Mouse (Mus musculus): Measurements from ENCODE around the gene Dnaja3.

Dnaja3 gene

DNA sequence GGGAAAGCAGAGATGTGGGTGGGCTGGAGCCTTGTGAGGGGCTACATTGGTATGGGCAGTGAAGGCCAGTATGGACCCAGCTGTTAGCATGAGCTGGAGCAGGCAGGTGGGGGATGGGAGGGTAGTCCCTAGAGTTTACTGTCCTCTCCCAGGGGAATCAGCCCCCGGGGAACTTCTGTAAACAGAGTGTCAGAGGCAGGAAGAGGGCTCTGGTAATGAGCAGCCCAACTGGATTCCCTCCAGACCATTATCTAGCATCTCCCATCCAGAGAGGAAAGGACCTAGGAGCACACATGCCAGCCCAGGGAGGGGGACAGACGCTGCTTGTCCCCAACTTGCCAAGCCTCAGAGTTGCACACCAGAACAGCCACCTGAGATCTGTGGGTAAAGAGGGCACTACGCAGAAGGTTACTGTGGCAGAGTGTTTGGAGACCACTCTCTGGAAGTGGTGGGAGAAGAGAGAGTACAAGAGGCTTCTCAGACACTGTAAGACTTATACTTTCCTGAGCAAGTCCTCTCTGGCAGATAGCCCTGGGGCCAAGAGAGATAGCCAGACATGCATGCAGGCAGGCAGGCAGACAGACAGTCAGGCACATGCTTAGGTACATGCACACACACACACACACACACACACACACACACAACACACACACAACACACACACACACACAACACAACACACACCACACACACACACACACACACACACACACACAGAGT is 1.5 kb downstream of the Dnaja3 start:
- intact Hi-C loops (cut with DNase I) = no loop called here

DNA sequence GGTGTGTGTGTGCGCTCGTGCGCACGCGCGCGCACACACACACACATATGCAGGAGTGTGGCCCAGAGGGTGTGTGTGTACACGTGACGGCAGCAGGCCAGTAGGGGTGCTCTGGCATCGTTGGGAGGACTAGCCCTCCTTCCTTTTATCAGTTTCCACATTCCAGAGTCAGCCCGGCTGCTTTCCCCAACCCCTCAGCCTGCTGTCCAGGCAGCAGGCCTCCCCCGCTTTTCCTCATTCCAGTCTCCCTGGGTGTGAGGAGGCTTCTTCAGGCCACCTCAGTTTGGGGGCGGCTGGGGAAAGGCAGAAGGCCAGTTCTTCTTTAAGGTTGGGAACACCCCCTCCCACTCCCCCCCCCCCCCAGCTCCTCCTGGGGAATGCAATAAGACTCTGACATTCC is 2.4 kb downstream of the Dnaja3 start:
- intact Hi-C loops (cut with DNase I) = no loop called here

DNA sequence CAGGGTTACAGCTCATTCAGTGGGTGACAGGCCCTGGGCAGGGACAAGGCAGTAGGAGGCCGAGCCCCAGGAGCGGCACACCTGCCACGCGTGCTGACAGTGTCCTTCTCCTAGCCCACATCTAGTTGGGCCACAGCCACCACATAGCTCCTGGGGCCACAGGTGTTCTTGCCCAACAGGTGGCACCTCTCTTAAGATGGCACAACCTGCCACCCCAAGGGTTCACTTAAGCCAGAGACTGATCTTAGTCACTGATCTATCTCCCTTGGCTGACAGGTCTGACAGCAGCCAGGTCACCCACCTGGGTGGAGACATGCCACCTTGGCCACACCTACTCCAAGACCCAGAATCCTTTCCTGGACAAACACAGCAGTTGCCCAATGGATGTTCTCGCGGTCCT is 3.1 kb downstream of the Dnaja3 start:
- intact Hi-C loops (cut with DNase I) = no loop called here

DNA sequence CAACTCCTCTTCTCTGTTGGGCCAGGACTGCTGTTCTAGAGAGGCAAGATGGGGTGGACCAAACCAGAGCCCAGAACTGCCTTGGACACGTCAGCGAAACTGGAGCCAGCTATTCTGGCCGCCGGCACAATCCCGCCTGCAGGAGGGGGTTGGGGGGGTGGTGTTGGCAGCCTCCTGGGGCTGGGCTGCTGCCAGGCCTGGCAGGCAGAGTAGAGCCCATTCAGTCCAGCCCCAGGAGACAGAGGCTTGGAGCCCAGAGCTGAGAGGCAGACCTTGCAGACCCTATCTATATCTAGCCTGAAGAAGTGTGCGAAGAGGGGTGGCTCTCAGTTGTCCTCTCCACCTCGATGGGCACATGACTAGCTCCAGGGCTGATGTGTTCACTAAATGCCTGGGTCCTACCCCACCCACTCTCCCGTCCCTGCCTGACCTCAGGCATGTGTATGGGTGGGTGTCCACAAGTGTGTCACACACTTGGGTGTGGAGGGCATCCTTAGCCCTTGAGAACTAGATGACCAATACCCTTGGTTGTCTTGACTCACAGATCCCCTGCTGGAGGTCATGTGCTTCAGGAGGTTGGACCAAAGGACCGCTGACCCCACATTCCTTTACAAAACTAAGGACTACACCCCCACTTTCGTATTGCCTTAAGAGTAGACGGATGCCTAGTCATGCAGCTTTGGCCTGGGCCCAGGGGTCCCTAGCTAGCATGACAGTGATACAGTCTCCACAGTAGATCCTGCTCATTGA is 4.1 kb downstream of the Dnaja3 start:
- intact Hi-C loops (cut with DNase I) = no loop called here

DNA sequence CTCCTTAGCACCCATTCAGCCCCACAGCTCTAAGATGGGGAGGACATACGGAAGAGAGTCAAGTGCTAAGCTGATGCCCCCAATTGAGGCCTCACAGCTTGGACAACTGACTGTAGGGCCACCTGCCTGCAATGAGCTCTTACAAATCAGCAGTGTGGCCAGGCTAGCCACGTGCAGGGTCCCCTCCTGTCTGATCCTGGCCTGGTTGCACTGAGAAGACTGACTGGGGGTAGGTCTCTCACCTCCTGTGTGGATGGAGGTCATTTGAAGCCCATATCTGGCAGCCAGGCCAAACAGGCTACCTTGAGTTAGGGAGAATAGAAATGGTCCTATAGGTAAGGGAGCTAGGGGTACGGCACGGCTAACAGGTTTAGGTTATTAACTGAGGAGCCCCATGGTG is 6.1 kb downstream of the Dnaja3 start:
- intact Hi-C loops (cut with DNase I) = no loop called here

DNA sequence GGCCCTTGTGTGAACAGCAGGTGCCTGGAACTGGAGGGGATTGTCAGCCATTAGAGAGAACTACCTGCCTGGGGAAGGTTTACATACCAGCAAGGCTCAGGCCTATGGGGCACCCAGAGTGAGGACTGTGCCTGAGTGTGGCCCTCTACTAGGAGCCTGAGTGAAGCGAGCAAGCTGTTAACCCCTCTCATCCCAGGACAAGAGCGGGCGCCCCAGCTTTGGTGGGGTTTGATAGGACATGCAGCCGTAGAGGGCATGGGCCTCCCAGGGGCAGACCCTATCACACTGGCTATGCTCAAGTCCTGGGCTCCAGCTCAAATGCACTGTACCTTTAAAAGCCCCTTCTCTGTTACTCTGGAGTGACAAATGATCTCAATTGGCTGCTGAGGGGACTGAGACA is 7.0 kb downstream of the Dnaja3 start:
- intact Hi-C loops (cut with DNase I) = no loop called here

DNA sequence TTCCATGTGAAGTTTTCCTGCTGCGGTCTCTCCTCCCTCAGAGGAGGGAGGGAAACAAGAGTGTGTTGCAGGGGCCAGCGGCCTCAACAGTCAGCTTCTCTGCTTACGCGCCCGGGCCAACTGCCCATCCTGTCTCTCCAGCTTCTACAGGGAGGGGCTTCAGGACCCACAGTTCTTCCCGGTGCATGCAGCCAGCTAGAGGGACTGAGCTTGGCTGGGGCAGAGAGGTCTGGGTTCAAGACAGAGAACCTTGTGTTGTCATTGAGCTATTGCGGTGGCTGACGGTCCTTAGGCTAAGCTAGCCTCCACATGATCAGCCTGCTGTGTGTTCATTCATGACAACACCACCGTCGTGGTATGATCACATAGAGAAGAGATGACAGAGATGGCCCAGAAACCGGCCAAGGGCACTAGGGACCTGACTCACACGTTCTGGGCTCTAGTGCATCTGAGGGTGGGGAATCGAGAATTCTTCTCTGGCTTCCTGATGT is 7.9 kb downstream of the Dnaja3 start:
- intact Hi-C loops (cut with DNase I) = no loop called here

DNA sequence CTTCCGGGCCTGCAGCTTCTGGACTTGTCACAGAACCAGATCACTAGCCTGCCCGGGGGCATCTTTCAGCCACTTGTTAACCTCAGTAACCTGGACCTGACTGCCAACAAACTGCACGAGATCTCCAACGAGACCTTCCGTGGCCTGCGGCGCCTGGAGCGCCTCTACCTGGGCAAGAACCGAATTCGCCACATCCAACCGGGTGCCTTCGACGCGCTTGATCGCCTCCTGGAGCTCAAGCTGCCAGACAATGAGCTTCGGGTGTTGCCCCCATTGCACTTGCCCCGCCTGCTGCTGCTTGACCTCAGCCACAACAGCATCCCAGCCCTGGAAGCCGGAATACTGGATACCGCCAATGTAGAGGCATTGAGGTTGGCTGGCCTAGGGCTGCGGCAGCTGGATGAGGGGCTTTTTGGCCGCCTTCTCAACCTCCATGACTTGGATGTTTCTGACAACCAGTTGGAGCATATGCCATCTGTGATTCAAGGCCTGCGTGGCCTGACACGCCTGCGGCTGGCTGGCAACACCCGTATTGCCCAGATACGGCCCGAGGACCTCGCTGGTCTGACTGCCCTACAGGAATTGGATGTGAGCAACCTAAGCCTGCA is 8.7 kb downstream of the Dnaja3 start:
- intact Hi-C loops (cut with DNase I) = no loop called here

DNA sequence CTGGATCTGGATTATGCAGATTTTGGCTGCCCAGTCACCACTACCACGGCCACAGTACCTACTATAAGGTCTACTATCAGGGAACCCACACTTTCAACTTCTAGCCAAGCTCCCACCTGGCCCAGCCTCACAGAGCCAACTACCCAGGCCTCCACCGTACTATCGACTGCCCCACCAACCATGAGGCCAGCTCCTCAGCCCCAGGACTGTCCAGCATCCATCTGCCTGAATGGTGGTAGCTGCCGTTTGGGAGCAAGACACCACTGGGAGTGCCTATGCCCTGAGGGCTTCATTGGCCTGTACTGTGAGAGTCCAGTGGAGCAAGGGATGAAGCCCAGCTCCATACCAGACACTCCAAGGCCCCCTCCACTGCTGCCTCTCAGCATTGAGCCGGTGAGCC is 9.4 kb downstream of the Dnaja3 start:
- intact Hi-C loops (cut with DNase I) = no loop called here

DNA sequence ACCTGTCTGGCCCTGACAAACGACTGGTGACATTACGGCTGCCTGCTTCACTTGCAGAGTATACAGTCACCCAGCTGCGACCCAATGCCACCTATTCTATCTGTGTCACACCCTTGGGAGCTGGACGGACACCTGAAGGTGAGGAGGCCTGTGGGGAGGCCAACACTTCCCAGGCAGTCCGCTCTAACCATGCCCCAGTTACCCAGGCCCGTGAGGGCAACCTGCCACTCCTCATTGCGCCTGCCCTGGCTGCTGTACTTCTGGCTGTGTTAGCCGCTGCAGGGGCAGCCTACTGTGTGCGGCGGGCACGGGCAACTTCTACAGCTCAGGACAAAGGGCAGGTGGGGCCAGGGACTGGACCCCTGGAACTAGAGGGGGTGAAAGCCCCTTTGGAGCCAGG is 9.9 kb downstream of the Dnaja3 start:
- intact Hi-C loops (cut with DNase I) = no loop called here

DNA sequence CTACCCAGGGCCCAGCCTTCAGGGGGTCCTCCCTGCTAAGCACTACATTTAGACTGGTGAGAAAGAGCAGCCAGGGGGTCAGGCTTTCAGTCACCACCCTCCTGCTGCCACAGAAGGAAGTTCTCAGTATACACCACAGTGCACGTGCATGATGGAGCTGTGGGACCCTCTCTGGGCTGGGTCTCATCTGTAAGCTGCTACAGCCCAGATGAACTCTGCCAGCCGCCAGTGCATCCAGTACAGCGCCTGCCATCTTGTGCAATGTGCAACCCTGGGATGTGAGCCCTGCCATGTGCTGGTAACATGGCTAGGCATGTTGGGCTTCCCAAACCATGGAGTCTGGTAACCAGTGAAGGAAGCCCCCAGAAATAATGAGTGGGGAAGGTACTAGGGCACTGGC is 10.4 kb downstream of the Dnaja3 start:
- intact Hi-C loops (cut with DNase I) = no loop called here

DNA sequence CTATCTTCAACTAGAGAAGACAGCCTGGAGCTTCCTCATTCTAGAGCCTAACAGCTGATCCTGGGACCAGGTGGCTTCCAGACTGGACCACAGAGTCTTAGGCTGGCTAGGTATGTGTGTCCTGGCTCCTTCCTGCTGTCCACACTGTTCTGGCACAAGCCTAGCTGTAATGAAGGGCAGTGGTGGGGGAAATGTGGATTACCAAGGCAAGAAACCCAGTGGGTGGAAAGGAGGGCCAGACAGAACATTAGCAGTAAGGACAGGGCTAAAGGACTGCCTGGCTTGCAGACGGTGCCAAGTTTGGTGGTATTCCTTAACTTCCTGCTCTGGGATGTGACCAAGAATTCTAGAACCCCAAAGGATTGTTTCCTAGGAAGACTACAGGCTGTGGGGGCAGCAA is 11.3 kb downstream of the Dnaja3 start:
- intact Hi-C loops (cut with DNase I) = no loop called here

DNA sequence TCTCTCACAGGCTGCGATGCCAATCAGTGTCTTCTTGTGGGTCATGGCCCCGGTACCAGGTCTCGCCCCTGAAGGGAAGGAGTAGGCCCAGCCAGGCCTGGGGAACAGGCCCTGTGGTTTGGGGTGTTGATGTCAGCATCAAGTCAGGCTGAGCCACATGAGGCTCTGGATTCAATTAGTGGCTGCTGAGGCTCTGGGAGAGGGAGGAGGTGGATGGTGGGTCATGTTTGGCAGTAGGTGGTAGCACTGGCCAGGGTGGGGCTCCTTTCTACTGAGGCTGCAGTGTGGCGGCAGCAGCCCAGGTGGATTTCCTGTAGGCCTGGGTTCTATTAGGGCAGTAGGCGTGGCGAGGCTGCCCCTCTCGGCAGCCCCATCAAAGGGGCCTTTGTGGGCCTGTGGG is 11.8 kb downstream of the Dnaja3 start:
- intact Hi-C loops (cut with DNase I) = no loop called here

DNA sequence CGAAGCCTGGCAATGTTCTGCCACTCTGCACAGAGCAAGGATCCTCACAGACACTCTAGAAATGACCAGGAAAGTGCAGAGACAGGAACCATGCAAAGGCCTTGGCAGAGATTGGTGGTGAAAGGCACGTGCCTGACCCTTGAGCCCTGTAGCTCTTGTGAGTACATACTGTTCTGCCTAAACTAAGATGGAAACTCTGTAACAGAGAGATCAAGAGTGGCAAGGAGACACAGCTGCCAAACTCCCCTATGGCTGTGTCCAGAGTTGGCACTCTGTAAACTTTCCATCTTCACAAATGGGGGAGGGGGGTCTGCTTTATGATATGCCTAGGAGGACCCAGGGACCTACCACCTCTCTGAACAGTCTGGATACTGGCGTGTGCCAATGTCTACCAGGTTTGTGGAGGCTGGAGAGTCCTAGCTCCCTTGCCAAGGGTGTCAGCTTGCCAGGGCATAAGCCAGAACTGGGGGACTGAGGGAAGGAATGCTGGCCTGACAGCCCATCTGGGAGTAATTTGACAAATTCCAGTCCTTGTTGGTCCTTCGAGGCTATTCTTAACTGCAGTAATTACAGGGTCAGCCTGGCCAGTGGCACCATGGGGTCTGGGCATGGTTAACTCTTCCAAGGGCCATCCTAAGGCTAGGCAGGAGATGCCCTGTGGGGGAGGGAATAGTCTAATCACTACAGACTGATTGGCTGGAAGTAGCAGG is 13.1 kb downstream of the Dnaja3 start:
- intact Hi-C loops (cut with DNase I) = no loop called here

DNA sequence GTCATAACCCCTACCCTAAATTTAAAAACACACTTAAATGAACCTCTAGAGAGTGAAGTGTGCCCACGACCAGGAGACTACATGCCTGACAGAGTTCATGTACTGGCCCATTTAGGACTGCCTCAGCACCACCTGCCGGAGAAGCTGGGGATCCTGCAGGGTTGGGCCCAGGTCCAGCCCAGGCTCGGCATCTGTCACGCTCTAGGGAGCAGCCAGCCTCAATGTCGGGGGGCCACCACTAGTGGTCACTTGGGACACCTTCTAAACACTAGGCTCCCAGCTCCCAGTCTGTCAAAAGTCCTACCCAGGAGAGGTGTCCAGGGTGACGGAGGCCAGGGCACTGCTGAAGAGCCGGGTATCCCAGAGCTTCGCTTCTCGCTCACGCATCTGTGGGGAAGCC is 14.9 kb downstream of the Dnaja3 start:
- intact Hi-C loops (cut with DNase I) = no loop called here

DNA sequence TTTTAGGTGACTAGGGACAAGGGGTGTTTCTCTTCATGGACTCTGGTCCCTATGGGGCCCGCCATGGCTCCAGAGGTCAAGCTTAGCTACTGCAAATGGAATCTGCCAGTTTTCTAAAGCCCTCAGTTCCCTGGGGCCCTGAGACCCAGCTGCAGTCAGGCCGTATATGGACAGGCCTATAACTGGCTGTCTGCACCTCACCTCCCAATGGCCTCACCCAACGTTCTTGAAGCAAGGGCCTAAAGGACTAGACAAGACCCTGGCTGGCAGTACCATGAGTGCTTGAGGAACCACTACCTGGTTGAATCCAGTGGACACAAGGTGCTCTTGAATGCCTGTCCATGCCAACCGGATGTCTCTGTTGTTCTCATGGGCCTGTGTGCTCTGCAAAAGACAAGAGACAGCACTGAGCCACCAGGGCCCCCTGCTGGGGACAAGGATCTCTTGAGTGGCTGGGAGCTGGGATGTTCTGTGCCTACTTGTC is 15.5 kb downstream of the Dnaja3 start:
- intact Hi-C loops (cut with DNase I) = no loop called here

DNA sequence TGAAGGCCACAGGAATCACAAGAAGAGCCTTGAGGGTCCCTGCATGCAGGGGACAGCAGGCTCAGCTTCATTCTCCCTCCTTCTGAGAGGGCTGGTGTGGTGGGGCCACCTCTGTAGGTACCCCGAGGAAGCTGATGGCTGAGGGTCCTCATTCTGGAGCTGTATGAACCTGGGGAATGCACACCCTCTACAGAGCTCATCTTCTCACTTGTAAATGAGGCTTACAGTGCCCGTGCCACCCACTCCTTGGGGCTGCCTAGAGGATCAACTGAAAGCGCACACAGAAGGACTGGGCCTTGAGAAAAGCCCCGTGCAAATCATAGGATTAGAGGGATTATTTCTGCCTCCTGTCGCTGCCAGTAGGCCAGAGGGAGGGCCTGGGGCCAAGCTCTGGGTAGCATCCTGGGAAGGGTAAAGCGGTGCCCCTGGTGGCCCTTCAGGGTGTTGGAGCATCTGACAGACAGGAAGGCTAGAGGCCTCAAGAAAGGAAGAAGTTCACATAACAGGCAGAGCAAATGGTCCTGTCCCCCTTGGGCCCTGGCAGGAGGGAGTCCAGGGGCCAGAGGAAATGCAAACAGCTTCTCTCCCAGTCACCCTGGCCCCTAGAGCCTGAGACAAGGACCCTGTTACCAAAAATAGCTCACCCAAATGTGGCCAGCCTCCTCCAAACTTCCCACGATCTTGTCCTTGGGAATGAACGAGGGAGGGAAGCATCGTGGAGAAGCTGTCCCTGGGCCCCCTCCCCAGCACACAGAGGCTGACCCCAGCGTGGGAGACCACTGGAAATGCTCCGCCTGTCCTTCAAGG is 16.2 kb downstream of the Dnaja3 start:
- intact Hi-C loops (cut with DNase I) = no loop called here

DNA sequence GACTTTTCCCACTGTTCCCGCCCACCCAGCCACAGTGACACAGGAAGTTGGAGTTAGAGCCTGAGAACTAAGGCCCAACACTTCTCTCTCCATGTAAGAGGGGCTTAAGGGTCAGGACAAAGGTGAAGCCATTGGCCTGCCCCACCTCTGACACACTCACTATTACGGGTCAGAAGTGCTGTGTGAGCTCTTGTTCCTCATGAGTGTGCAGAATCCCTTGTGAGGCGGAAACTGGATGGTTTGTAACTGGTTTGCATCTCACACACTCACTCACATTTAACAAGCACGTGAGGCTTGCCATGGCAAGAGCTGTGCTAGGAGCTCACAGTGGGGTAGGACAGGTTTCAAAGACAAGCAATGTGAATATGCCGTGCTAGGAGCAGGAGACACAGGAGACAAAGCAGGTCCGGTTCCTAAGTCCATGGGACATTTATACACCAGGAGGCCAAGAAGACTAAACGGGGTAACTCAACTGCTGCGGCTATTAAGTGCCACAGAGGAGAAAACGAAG is 16.8 kb downstream of the Dnaja3 start:
- intact Hi-C loops (cut with DNase I) = no loop called here

DNA sequence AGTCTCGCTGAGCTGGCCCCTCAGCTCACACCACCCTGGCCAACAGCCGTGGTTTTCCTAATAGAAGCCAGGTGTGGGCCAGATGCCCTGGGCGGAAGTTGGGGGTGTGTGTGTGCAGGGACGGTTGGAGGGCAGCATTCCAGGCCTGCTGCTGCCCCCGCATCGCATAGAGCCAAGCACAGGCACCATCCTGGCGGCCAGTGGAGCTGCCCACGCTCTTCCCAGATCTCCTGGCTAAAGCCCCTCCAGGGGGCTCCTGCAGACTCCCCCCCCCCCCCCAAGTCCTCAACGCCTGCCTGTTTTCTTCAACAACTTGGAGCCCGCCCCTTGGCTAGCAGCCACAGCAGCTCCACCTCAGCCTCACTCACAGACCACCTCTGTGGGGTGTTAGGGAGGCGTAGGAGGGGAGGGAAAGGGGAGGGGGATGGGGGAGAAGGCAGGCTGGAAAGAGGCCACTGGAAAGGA is 19.0 kb downstream of the Dnaja3 start:
- intact Hi-C loops (cut with DNase I) = no loop called here

DNA sequence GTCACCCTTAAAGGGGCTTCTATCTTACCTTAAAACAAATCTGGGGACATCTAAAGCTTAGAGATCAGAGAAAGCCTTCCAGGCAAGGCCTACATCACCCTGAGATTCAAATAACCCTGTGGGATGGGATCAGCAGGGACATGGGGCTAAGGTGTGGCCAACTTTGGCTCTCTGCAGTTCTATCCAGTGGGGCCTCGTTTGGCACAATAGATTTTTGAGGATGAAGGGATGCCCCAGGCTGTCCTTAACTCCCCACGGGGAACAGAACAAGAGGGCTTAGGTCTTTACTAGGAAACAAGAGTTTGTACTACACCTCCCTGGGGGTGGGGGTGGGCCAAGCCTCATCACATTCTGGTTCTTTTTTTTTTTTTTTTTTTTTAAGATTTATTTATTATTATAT is 19.5 kb downstream of the Dnaja3 start:
- intact Hi-C loops (cut with DNase I) = no loop called here

DNA sequence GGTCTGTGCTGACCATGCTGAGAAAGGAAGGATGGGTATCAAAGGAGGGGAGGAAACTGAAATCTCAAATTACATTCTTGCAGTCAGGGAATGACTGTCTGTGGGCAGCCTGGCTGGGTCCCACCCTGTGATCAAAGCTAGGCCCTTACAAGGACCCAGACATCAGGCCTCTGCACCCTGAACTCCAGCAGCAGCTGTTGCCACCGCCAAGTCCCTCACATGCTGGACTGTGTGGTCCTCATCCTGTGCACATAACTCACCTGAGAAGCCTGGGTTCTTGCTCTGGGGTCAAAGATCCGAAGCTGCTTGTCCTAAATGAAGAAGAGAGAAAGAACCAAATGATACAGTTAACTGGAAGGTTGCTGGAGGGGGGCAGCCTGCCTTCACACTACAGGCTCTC is 21.8 kb downstream of the Dnaja3 start:
- intact Hi-C loops (cut with DNase I) = no loop called here

All from adrenal gland (tissue).